Mouse (Mus musculus): ENCODE measurements at regions not wholly inside any gene's neighbourhood (a gene's known extent, or its start where the extent isn't known, plus 50 kb on each side); places are given as distances from the start of the nearest gene placed in this dataset.

DNA sequence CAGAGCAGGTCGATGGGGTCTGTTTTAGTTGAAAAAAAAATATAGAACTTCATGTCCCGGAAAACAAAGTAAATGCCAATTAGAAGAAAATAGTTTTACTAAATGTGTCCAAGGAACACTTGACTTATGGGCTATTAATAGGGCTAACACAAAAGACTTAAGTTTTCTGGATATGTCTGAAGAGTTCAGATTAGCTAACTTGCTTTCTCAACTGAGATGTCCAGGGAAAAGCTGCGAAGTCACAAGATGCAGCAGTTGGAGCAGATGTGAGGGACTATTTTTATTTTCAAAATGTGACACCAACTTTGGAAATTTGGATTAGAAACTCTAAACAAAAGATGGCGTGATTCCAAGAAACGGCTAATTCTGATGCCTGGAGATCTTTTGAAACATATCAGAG lies 593.2 kb upstream of the Nrp1 start:
- TF ChIP-seq POLR2A (IDR thresholded peaks at IDR 0.05; ENCODE audit: extremely low read depth, insufficient read depth, low read length) (no peak), CTCF (IDR thresholded peaks at IDR 0.05; ENCODE audit: extremely low read depth, insufficient read depth, low read length) (no peak)

All from cortical plate, adult 2 months (tissue).